Mouse (Mus musculus): ENCODE measurements around the gene Aff1. TPM values are rescaled to one million over a fixed set of nuclear protein-coding genes. Genes with fewer than 3 reads are reported as not detected.

Gene Aff1
- polyA plus RNA-seq, 1 experiment, result 19.2 TPM

GRCm38 (mm10) chr5:103690190-103690589 is 2.0 kb upstream of the Aff1 start:
- Histone ChIP-seq H3K4me1 (ENCODE audit: control insufficient read depth, insufficient read depth, low read length) (no peaks in the 10 kb centered on the region), H3K4me3 (replicated peaks; ENCODE audit: extremely low read depth, low read depth, low read length) (no peak overlapping the region)
- DNase-seq, result no peak
- TF ChIP-seq POLR2A (IDR thresholded peaks at IDR 0.05; ENCODE audit: borderline replicate concordance, extremely low read depth, low read depth, low read length) (no peak), CTCF (IDR thresholded peaks at IDR 0.05; ENCODE audit: insufficient read depth, low read length) (no peak)
- WGBS, result 92% methylated on average over 8 of the region's 8 CpGs

GRCm38 (mm10) chr5:103691171-103691570 is 1.0 kb upstream of the Aff1 start:
- H3K4me3 ChIP-seq (replicated peaks; ENCODE audit: extremely low read depth, low read depth, low read length), result no peak overlapping the region
- TF ChIP-seq CTCF (IDR thresholded peaks at IDR 0.05; ENCODE audit: insufficient read depth, low read length) (no peak), POLR2A (IDR thresholded peaks at IDR 0.05; ENCODE audit: borderline replicate concordance, extremely low read depth, low read depth, low read length) (no peak)
- DNase-seq, result no peak

GRCm38 (mm10) chr5:103692531-103693040 is 412 bp downstream of the Aff1 start:
- TF ChIP-seq CTCF (IDR thresholded peaks at IDR 0.05; ENCODE audit: insufficient read depth, low read length) (no peak), POLR2A (IDR thresholded peaks at IDR 0.05; ENCODE audit: borderline replicate concordance, extremely low read depth, low read depth, low read length) (peak; percentile 41; the same call in 1 of the 2 replicates)
- no peak for DNase-seq
- 1% methylated on average over 34 of the region's 34 CpGs for WGBS

More at GRCm38 (mm10) chr5:103691171-103691570, 1.0 kb upstream of the Aff1 start:
- H3K4me1 ChIP-seq (ENCODE audit: control insufficient read depth, insufficient read depth, low read length), result no peaks in the 10 kb centered on the region

GRCm38 (mm10) chr5:103693041-103693641 is 967 bp downstream of the Aff1 start:
- WGBS, result 1% methylated on average over 28 of the region's 28 CpGs
- TF ChIP-seq CTCF (IDR thresholded peaks at IDR 0.05; ENCODE audit: insufficient read depth, low read length) (no peak), POLR2A (IDR thresholded peaks at IDR 0.05; ENCODE audit: borderline replicate concordance, extremely low read depth, low read depth, low read length) (no peak)
- H3K4me1 ChIP-seq (ENCODE audit: control insufficient read depth, insufficient read depth, low read length), result peaks cover 5% of the 10 kb centered on the region
- peak; percentile 61 for DNase-seq
- peak overlapping the region; percentile 86 for H3K4me3 ChIP-seq (replicated peaks; ENCODE audit: extremely low read depth, low read depth, low read length)

More at GRCm38 (mm10) chr5:103692531-103693040, 412 bp downstream of the Aff1 start:
- Histone ChIP-seq H3K4me1 (ENCODE audit: control insufficient read depth, insufficient read depth, low read length) (0 out of 2 replicates have a peak, but pooled peaks cover 2% of the 10 kb centered on the region), H3K4me3 (replicated peaks; ENCODE audit: extremely low read depth, low read depth, low read length) (peak overlapping the region; percentile 86)

GRCm38 (mm10) chr5:103694094-103694493 is 1.9 kb downstream of the Aff1 start:
- TF ChIP-seq CTCF (IDR thresholded peaks at IDR 0.05; ENCODE audit: insufficient read depth, low read length) (no peak), POLR2A (IDR thresholded peaks at IDR 0.05; ENCODE audit: borderline replicate concordance, extremely low read depth, low read depth, low read length) (no peak)
- H3K4me3 ChIP-seq (replicated peaks; ENCODE audit: extremely low read depth, low read depth, low read length), result no peak overlapping the region
- 65% methylated on average over 6 of the region's 6 CpGs for WGBS
- H3K4me1 ChIP-seq (ENCODE audit: control insufficient read depth, insufficient read depth, low read length), result peaks cover 5% of the 10 kb centered on the region
- DNase-seq, result no peak

GRCm38 (mm10) chr5:103697875-103698491 is 5.8 kb downstream of the Aff1 start:
- WGBS, result 57% methylated on average over 5 of the region's 5 CpGs
- Histone ChIP-seq H3K4me1 (ENCODE audit: control insufficient read depth, insufficient read depth, low read length) (peaks cover 5% of the 10 kb centered on the region), H3K4me3 (replicated peaks; ENCODE audit: extremely low read depth, low read depth, low read length) (no peak overlapping the region)
- no peak for DNase-seq
- no peak for TF ChIP-seq POLR2A (IDR thresholded peaks at IDR 0.05; ENCODE audit: borderline replicate concordance, extremely low read depth, low read depth, low read length)
- no peak for TF ChIP-seq CTCF (IDR thresholded peaks at IDR 0.05; ENCODE audit: insufficient read depth, low read length)

- no peak overlapping the region for H3K4me3 ChIP-seq (replicated peaks; ENCODE audit: extremely low read depth, low read depth, low read length)
- H3K4me1 ChIP-seq (ENCODE audit: control insufficient read depth, insufficient read depth, low read length), result peaks cover 5% of the 10 kb centered on the region
- WGBS, result 83% methylated on average over 4 of the region's 4 CpGs
- no peak for TF ChIP-seq POLR2A (IDR thresholded peaks at IDR 0.05; ENCODE audit: borderline replicate concordance, extremely low read depth, low read depth, low read length)
- TF ChIP-seq CTCF (IDR thresholded peaks at IDR 0.05; ENCODE audit: insufficient read depth, low read length), result no peak
- DNase-seq, result no peak
Measured at GRCm38 (mm10) chr5:103698577-103698976, 6.4 kb downstream of the Aff1 start.

GRCm38 (mm10) chr5:103699537-103699936 is 7.4 kb downstream of the Aff1 start:
- Histone ChIP-seq H3K4me3 (replicated peaks; ENCODE audit: extremely low read depth, low read depth, low read length) (no peak overlapping the region), H3K4me1 (ENCODE audit: control insufficient read depth, insufficient read depth, low read length) (peaks cover 5% of the 10 kb centered on the region)
- DNase-seq, result no peak
- TF ChIP-seq CTCF (IDR thresholded peaks at IDR 0.05; ENCODE audit: insufficient read depth, low read length), result no peak
- TF ChIP-seq POLR2A (IDR thresholded peaks at IDR 0.05; ENCODE audit: borderline replicate concordance, extremely low read depth, low read depth, low read length), result no peak
- 52% methylated on average over 4 of the region's 4 CpGs for WGBS

GRCm38 (mm10) chr5:103700661-103701060 is 8.5 kb downstream of the Aff1 start:
- 83% methylated on average over 2 of the region's 2 CpGs for WGBS
- no peak for DNase-seq
- Histone ChIP-seq H3K4me3 (replicated peaks; ENCODE audit: extremely low read depth, low read depth, low read length) (no peak overlapping the region), H3K4me1 (ENCODE audit: control insufficient read depth, insufficient read depth, low read length) (peaks cover 5% of the 10 kb centered on the region)
- no peak for TF ChIP-seq CTCF (IDR thresholded peaks at IDR 0.05; ENCODE audit: insufficient read depth, low read length)
- no peak for TF ChIP-seq POLR2A (IDR thresholded peaks at IDR 0.05; ENCODE audit: borderline replicate concordance, extremely low read depth, low read depth, low read length)

- DNase-seq, result no peak
- Histone ChIP-seq H3K4me3 (replicated peaks; ENCODE audit: extremely low read depth, low read depth, low read length) (no peak overlapping the region), H3K4me1 (ENCODE audit: control insufficient read depth, insufficient read depth, low read length) (peaks cover 5% of the 10 kb centered on the region)
- no peak for TF ChIP-seq POLR2A (IDR thresholded peaks at IDR 0.05; ENCODE audit: borderline replicate concordance, extremely low read depth, low read depth, low read length)
- 0 out of 2 replicates have a peak, but pooled peaks have one; percentile 11 for TF ChIP-seq CTCF (IDR thresholded peaks at IDR 0.05; ENCODE audit: insufficient read depth, low read length)
- WGBS, result 79% methylated on average over 3 of the region's 3 CpGs
Measured at GRCm38 (mm10) chr5:103701466-103701865, 9.3 kb downstream of the Aff1 start.

Measured in lung, adult 2 months (tissue).